Mouse (Mus musculus): ENCODE results near the gene Fcgr2b. TPM values are rescaled to one million over a fixed set of nuclear protein-coding genes. Genes with fewer than 3 reads are reported as not detected.
"Not testable (repeated sequence)": the region's sequence is repeated elsewhere in the genome, so short reads cannot be mapped to it uniquely, and the experiment has no call there.

Fcgr2b gene
- under 1 TPM; 0.20 to 0.94 TPM for polyA plus RNA-seq (2017; shearing (Covaris generic))

DNA sequence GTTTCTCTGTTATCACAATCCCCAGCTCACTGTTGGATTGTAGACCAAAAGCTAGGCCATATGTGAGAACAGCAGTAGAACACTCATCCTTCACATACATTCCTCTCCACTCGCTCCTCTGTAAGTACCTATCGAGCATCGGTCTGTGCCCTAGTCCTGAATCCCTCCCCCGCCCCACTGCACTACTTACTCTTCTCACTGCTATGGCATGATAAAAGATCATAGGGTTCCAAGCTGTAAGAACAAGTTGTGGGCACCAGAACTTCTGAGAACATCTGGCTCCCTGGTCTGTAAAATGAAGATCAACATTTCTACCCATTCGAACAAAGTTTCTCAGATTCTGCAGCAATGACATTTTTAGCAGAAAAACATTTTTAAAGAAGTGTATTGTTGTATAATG is at the start of gene Fcgr2b:
Fcgr2b (minus strand) TSS at position 101 of the 400 bp plus-strand sequence.
- ATAC-seq = no peak

DNA sequence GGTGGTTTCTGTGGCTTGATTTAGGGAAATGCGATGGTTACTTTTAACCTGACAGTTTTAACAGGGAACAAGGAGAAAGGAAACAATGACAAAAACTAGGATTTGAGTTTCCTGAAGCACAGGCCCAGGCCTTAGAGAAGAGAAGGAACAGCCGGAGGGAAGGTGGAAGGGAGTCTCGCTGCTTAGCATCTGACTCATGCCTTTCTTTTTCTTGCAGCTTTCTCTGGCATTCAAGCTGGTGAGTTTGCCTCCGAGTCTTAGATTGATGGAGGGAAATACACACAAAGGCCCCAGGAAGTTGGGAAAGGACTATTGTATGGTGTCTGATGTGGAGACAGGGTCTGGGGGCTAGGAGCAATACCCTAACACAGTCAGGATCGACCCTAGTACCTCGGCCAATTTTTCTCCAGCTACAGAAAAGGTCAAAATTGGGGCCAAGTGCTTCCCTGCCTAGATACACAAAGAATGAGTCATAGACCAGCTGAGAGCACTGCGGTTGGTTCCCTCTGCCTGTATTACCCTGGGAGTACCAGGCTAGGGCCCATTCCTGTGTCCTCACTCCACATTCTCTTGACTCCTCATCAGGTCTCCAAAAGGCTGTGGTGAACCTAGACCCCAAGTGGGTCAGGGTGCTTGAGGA is 43.1 kb upstream of the Fcgr2b start:
- no peak for ATAC-seq

DNA sequence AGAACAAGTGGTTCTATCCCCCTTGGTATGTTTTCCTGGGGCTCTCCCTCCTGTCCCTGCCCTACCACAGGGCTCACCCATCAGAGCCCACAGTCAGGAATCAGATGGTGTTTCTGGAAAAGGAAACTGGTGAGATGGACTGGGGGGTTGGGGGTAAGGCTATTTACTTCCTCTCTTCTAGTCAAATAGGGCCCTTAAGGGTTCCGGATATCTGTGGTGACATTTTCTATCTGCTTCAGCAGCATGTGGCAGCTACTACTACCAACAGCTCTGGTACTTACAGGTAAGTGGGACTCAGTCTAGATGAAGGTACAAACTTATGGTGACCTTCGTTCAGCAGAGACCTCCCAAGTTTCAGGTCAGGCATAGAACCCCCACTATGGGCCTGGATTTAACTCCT is 42.4 kb upstream of the Fcgr2b start, which contains the start of gene Fcgr4:
Fcgr4 (plus strand) TSS at position 184 of the 400 bp plus-strand sequence.
- no peak for ATAC-seq

DNA sequence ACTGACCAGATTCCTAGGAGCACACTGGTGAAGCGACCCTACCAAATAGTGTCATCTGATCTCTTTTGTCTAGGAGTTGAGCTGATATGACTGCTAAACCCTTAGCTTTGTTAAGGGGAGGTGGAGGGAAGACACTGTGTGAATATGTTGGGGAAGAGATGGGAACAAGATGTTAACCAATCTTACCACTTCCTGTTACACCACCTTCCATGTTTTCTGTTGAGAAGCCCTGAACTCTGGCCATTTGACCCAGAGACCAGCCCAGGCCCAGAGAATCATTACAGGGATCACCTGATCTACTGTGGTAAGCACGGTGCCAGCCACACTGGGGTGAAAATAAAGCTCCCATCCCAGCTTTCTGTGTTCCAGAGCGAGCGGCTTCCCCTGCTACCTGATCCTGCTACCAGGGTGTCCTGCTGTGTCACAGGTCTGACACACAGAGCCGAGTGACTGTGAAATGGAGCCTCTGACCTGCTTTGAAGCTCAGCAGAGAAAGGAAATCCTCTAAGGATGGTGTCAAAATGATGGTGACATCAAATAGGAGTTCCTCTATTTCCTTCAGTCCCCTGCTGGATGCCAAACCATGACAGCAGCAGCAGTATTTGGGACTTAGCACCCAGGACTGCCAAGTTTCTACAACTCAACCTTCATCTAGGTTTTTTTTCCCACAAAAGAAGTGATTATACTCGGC is 41.3 kb upstream of the Fcgr2b start:
- ATAC-seq = no peak

DNA sequence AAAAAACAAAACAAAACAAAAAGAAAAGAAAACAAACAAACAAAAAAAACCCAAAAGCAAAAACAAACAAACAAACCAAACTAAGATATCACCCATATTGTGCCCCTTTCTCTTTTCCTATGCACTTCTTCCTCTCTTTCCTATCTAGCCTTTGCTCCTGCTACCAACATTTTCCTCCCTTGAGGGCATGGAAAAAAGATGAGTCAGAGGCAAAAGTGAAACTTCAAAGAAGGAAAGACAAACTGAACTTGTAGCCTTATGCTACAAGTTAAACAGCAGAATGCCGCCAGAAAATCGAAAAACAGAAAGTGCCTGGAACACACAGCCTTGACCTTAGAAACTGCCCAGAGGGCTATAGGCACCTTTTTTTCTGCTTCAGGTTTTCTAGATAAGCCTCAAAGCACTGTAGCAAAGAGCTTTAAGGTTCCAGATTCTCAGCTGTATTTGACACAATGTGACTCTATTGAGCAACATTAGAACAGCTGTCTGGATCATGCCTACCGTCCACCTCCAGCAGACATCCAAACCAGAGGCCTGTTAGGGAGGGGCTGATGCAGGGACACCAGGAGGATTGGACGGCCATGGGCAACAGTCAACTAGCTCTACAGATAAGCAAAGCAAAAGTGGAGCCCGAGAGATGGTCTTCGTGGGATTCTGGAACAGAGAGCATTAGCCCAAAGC is 40.5 kb upstream of the Fcgr2b start:
- ATAC-seq = no peak

DNA sequence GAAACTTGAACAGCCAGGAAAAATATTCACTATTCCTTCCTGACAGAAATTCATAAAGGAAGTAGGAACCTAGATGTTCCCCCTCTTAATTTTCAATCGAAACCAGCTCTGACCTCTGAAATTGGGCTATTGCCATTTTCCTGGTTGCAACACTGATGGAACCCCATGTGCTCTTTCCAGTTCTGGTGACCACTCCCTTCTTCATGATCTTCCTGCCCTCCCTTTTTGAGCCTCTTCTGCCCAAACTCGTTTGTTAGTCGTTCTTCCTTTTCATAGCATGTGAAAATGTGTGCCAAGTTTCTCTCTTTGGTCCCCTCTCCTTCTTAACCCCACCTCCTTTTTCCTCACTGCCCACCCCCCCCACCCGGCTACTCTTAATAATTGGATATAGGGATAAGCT is 35.4 kb upstream of the Fcgr2b start:
- ATAC-seq = no peak

DNA sequence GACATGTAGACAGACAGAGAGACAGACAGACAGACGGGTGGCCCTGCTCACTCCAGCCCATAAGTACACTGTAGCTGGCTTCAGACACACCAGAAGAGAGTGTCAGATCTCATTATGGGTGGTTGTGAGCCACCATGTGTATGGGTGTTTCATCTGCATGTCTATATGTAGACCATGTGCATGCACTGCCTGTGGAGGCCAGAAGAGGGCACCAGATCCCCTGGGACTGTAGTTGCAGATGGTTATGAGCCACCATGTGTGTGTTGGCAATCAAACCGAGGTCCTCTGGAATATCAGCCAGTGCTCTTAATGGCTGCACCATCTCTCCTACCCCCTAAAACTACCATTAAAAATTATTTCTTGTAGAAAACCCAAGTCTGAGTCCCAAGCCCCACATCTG is 30.6 kb upstream of the Fcgr2b start:
- no peak for ATAC-seq

DNA sequence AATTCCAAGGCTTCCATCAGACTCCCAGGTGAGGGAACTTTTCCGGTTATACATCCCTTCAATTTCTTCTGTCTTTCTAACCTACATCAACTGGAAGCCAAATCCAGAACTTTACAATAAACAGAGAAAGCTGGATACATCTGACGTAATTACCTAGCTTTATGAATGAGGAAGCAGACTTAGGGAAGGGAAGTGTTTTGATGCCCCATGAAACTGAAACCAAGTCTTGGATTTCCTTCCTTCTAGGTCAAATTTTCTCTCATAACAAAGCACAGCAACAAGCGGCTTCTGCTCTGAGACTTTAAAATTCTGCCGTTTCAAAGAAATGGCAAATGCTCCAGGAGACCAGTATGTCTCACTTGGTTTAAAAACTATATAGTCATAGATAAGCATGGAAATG is 30.0 kb upstream of the Fcgr2b start:
- ATAC-seq = no peak

DNA sequence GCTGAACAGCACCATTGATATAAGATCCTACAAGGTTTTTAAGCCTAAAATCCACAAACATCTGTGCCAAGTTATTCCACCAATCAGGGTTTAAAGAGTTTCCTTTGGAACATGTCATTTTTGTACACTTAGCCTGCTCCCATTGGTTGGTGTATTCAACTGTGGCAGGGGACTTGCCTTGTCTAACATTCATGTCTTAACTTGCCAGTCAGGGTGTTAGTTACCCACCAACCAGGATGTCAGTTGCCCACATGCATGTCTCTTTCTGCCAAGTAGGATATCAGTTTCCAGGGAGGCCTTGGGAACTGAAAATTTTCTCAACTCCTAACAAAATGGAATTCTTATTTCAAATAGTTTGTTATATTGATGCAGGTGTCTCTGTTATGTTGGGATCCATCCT is 29.2 kb upstream of the Fcgr2b start:
- no peak for ATAC-seq

DNA sequence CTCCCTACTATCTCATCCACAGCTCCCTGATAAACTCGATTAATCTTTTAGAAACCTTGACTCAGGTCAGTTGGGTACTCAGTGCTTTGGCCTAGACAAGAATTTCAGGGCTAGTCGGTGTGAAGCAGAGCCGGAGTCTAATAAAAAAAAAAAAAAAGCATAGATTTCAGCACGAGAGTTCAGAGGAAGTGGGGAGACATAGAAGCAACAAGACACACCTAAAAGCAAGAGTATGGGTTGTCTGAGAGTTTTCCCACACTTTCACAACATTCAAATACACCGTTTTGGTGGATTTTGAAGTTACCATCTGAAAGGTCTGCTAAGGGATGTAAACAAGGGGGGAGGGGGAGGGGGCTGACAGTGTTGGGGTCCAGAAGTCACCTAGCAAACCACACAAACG is 28.7 kb upstream of the Fcgr2b start:
- no peak for ATAC-seq

DNA sequence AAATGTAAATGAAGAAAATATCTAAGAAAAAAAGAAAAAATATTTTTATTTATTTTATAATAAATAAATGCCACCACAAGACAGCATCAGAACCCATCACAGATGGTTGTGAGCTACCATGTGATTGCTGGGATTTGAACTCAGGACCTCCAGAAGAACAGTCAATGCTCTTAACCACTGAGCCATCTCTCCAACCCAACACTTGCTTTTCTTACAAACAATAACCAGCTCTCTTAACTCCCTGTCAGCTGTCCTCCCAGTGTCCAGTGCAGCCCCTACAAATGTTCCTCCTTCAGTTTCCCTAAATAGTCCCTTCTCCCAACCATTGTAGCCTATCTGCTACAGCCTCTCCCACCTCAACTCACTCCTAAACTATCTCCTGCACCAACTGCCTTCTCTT is 23.5 kb upstream of the Fcgr2b start:
- ATAC-seq = no peak

DNA sequence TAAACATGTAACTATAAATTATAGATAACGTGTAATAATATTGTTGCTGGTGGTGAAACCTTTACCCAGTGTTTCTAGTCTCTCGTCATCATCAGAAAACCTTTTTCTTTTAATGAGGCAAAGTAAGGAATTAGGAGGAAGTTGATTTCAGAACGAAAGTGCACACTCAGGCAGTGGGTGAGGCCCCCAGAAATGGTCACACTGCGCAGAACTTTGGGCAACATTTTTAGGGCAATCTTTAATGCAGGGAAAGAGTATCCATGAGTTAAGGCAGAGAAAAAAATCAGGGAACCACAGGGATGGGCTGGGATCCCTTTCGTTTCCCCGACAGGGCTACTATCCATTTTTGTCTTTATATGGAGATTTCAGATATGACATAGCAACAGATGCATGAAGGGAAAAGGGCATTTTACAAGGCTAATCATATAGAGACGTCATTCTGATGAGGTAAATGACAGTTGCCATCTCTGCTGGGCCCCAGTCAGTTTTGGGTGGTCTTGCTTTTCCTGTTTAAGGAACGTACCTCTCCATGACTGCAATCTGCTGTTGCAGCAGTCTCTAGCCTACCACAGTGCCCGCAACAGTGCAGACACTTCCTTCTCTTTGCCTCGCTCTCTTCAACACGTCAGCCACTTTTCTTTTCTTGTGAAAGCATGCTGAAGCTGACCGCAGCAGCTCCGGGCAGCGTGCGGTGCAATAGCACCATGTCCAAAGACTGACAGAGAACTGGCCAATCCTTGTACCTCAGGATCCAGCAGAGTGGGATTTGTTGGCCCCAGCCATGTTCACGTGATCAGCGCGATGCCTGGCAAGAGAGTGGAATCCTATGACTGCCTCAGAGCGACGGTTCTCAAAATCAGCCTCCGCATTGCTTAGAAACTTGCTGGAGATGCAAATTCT is 21.7 kb upstream of the Fcgr2b start:
- no peak for ATAC-seq

DNA sequence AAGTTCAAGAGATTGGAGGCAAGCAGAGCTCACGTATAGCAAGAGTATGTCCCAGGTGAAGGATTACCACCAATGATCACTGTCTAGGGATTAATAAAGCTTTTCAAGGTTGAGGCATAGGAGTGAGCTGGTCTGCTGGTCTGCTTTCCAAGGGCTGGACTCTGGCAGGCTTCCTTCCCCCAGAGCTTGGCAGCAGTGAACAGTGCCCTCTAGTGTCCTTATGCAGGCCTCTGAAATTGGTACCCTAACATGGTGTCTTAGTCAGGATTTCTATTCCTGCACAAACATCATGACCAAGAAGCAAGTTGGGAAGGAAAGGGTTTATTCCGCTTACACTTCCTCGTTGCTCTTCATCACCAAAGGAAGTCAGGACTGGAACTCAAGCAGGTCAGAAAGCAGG is 20.4 kb upstream of the Fcgr2b start:
- ATAC-seq = no peak

DNA sequence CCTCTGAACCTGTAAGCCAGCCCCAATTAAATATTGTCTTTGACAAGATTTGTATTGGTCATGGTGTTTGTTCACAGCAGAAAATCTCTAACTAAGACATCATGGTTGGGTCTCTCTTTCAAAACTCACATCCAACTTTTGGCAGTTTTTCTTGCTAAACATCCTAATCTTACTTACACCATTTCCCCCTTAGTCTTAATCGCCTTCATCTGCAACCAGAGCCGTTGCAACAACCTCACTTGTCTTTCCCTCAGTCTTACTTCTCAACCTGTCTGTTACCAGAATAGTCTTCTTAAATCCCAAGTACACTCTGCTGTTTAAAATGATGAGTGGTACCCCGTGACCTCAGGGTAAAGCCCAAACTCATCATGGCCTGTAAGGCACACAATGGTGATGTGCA is 19.7 kb upstream of the Fcgr2b start:
- ATAC-seq = no peak

DNA sequence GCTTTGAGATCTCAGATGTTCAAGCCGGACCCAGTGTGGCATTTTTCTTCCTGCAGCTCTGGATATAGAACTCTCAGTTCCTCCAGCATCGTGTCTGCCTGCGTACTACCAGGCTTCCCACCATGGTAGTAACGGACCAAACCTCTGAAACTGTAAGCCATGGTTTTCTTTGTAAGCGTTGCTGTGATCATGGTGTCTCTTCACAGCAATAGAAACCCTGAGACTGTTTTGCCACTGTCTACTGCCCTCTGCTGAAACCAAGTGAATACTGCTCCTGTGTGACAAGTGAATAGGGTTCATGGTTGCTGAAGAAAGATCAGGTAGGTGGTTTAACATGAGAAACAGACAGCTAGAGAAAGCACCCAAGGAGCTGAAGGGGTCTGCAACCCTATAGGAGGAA is 16.2 kb upstream of the Fcgr2b start:
- ATAC-seq = no peak

DNA sequence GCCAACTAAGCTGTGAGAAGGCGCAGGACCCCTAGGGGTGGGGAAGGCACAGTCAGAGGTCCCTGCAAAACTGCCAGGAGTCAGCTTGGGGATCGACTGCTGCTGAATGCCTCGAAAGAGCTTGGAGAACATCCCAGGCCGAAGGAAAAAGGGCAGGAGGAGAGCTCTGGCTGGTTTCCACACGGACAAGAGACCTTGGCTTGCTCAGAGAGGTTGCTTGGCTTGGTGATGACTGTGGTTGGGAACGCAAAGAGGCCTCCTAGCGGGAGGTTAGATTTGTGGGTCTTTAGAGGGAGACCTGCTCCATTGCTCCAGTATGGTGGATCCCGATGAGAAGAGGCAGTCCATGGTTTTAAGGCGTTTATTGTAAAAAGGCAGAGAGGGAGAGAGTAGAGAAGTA is 13.3 kb upstream of the Fcgr2b start:
- ATAC-seq = no peak

DNA sequence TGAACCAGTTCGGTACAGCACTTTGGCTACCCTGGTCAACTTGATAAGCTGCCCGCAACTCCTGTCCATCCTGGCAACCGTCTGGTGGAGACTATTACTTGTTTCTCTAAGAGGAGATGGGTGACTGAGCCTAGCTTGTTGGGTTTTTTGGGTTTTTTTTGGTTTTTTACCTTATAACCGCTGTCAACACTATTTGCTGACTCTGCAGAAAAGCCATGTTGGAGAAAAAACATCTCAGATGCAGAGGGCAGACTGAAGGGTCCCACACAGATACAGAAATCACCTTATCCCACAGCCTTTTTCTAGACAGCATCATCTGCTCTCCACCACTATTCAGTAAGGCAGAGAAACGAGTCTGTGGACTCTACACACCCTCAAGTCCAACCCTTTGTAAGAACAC is 9.5 kb upstream of the Fcgr2b start:
- no peak for ATAC-seq

DNA sequence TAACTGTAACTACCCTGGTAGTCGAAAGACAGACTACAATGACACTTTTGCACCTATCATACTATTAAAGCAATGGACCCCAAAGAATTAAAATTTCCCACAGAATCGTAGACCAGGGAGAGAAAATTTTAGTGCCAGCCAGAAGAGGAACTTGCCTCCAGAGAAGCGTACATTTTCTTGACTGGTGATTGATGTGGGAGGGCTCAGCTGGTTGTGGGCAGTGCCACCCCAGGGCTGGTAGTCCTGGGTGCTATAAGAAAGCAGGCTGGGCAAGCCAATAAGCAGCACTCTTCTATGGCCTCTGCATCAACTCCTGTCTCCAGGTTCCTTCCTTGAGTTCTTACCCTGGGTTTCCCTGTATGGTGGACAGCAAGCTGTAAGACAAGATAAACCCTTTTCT is 8.7 kb upstream of the Fcgr2b start:
- ATAC-seq = no peak

DNA sequence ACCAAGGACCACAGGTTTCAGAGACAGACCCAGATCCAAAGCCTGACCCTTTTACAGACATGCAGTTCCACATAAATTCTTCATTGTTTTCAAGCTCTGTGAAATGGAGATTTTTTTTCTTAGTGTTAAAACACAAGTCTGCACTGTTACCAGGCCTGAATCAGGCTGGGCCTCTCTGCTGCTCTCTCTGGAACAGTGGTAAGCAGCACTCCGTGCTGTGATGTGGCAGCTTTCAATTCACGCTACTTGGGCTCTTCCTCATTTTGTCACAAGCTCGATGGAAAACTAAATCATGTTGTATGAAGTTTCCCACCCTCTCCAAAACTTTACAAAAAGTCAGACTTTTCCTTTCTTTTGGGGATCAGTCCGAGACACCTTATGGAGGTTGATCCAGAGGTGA is 6.7 kb upstream of the Fcgr2b start:
- ATAC-seq = no peak

DNA sequence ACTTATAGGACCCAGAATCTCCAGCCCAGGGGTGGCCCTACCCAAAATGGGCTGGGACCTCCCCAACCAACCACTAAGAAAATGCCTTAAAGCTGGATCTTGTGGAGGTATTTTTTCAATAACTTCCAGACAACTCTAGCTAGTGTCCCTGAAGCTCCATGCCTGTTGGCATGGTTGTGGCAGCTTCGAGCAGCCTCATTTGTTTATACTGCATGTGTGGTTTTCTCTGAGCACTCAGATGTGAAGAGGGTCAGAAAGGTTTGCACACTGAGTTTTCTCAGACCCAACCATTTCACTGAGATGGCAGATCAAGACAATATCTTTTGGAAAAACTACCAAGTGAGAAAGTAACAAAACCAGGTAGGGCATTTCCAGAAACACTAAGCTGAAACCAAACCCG is 6.0 kb upstream of the Fcgr2b start:
- ATAC-seq = no peak

DNA sequence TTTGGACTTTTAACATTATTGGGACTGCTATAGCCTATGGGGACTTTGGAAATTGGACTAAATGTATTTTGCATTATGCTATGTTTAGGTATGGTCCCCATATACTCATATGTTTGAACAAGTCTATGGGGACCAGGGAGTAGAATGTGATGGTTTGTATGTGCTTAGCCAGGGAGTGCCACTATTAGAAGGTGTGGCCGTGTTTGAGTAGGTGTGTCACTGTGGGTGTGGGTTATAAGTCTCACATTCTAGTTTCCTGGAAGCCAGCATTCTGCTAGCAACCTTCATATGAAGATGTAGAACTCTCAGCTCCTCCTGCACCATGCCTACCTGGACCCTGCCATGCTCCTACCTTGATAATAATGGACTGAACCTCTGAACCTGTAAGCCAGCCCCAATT is 5.3 kb upstream of the Fcgr2b start:
- ATAC-seq = not testable (repeated sequence)

DNA sequence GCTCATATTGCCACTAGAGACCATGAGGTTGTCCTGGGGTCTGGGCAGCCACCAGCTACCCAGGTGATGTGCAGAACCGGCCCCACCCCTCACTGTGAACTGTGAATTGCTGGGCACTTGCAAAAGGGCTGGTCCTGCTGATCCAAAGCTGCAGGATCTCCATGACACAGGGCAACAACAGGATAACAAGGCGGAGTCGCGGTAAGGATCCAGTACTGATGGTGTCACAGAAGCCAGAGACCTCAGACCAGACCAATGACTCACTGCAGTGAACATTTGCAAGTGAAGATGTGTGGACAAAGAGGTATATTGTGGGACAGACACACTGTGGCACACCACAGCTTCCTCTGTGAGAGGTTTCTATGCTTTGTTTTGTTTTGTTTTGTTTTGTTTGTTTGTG is 2.3 kb upstream of the Fcgr2b start:
- ATAC-seq = no peak

DNA sequence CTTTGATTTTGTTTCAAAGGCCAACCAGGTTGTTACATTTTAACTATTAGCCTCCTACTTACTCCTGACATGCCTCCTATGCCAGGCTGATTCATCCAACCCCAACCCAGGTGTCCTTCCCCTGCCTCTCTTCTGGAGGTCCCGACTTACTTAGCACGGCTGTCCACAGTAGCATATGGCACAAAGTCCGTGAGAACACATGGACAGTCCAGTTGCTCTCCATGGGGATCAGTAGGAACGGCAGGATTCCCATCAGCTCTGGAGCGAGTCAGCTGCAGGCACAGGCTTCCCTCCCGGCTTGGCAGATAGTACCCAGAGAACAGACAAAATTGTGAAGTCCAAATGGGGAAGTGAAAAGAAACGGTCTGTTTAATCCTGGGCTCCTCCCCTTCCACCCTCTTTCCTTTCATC is 591 bp downstream of the Fcgr2b start:
- ATAC-seq = no peak

Measured in activated CD4-positive, CD25-positive, alpha-beta regulatory T cell, adult 4 months (primary cell).